Mouse (Mus musculus): ENCODE measurements around the gene Vmn1r42. TPM values are rescaled to one million over a fixed set of nuclear protein-coding genes. Genes with fewer than 3 reads are reported as not detected.

The Vmn1r42 gene
- polyA plus RNA-seq, 1 experiment from 2014 or later, result not detected

- H3K4me1 ChIP-seq (replicated peaks; ENCODE audit: control insufficient read depth, insufficient read depth, low read length), result no peaks in the 10 kb centered on the region
- no peak for DNase-seq (ENCODE audit: low spot score)
- H3K4me3 ChIP-seq (ENCODE audit: low read depth, low read length), result no peak overlapping the region
- WGBS, result 83% methylated on average over 3 of the region's 3 CpGs
- ATAC-seq (replicated peaks; ENCODE audit: low FRiP score), result no peak
- no peak overlapping the region for H3K9ac ChIP-seq (ENCODE audit: low read length)
- H3K27me3 ChIP-seq (ENCODE audit: control insufficient read depth, insufficient read depth, low read length), result no peaks in the 10 kb centered on the region
- no peaks in the 10 kb centered on the region for H3K36me3 ChIP-seq (ENCODE audit: control insufficient read depth, insufficient read depth, low read length)
- H3K9me3 ChIP-seq (ENCODE audit: control insufficient read depth, low read length), result peaks cover 5% of the 10 kb centered on the region; the same call in 1 of the 2 replicates
- no peak overlapping the region for H3K27ac ChIP-seq (ENCODE audit: low read depth, low read length)
- H3K4me2 ChIP-seq (ENCODE audit: low read depth, low read length, severe bottlenecking), result no peak overlapping the region
These were observed 18.7 kb downstream of the Vmn1r42 start for GRCm38 (mm10) chr6:89857552-89857951.

Other genes starting within 250 kb of the Vmn1r42 start
- gene Txnrd3, start 232.4 kb downstream of the Vmn1r42 start, polyA plus RNA-seq (2014; fragmentation: Nextera tagmentation; extraction: Ambion mirVana), result 8.6 and 9.9 TPM in 2 replicates
- not detected in 2 replicates for gene Vmn1r40, start 168.9 kb downstream of the Vmn1r42 start, polyA plus RNA-seq (2014; fragmentation: Nextera tagmentation; extraction: Ambion mirVana)
- gene Vmn1r41, start 135.6 kb downstream of the Vmn1r42 start, polyA plus RNA-seq (2014; fragmentation: Nextera tagmentation; extraction: Ambion mirVana), result not detected in 2 replicates
- not detected in 2 replicates for gene Vmn1r43, start within 50 bp of the Vmn1r42 start, polyA plus RNA-seq (2014; fragmentation: Nextera tagmentation; extraction: Ambion mirVana)
- gene Vmn1r44, start 7.2 kb upstream of the Vmn1r42 start, polyA plus RNA-seq (2014; fragmentation: Nextera tagmentation; extraction: Ambion mirVana), result not detected in 2 replicates
- gene Vmn1r45, start 64.2 kb upstream of the Vmn1r42 start, polyA plus RNA-seq (2014; fragmentation: Nextera tagmentation; extraction: Ambion mirVana), result not detected in 2 replicates
- not detected in 2 replicates for gene Vmn1r46, start 92.9 kb upstream of the Vmn1r42 start, polyA plus RNA-seq (2014; fragmentation: Nextera tagmentation; extraction: Ambion mirVana)
- not detected in 2 replicates for gene Vmn1r47, start 139.7 kb upstream of the Vmn1r42 start, polyA plus RNA-seq (2014; fragmentation: Nextera tagmentation; extraction: Ambion mirVana)
- gene Vmn1r48, start 160.4 kb upstream of the Vmn1r42 start, polyA plus RNA-seq (2014; fragmentation: Nextera tagmentation; extraction: Ambion mirVana), result not detected in 2 replicates
- gene Vmn1r49, start 202.1 kb upstream of the Vmn1r42 start, polyA plus RNA-seq (2014; fragmentation: Nextera tagmentation; extraction: Ambion mirVana), result not detected in 2 replicates
- gene Vmn1r50, start 225.0 kb upstream of the Vmn1r42 start, polyA plus RNA-seq (2014; fragmentation: Nextera tagmentation; extraction: Ambion mirVana), result not detected in 2 replicates
- not detected in 2 replicates for gene Vmn1r51, start 246.2 kb upstream of the Vmn1r42 start, polyA plus RNA-seq (2014; fragmentation: Nextera tagmentation; extraction: Ambion mirVana)

All from forebrain, embryonic 11.5 days (tissue).